Mouse (Mus musculus) forebrain, embryonic 10.5 days (tissue): Measurements from ENCODE around the gene Krt18. TPM values are rescaled to one million over a fixed set of nuclear protein-coding genes. Genes with fewer than 3 reads are reported as not detected.

Source experiments
- DNase-seq: peaks from one replicate; pipeline ENCODE4 v3.0.0-alpha.2; 2017; ENCODE audit warnings: low spot score; ENCODE audit errors: extremely low spot score
- H3K27ac ChIP-seq: fragments of 300-500 bp; sonication (generic); 2 replicates; pipeline ENCODE4 v1.5.1; 2016; ENCODE audit warnings: mild to moderate bottlenecking
- H3K27me3 ChIP-seq: fragments of 300-500 bp; sonication (generic); 2 replicates; pipeline ENCODE4 v1.6.1; 2016; ENCODE audit warnings: mild to moderate bottlenecking; ENCODE audit not compliant: poor library complexity, severe bottlenecking
- H3K36me3 ChIP-seq: fragments of 300-500 bp; sonication (generic); replicated peaks from 2 replicates; pipeline ENCODE4 v1.6.1; 2016; ENCODE audit warnings: mild to moderate bottlenecking, moderate library complexity
- H3K4me1 ChIP-seq: fragments of 300-500 bp; sonication (generic); 2 replicates; pipeline ENCODE4 v1.6.1; 2016
- H3K4me3 ChIP-seq: fragments of 300-500 bp; sonication (generic); 2 replicates; pipeline ENCODE4 v1.5.1; 2016; ENCODE audit warnings: mild to moderate bottlenecking, moderate library complexity
- H3K9me3 ChIP-seq: fragments of 300-500 bp; sonication (generic); 2 replicates; pipeline ENCODE4 v1.6.1; 2016; ENCODE audit warnings: mild to moderate bottlenecking, moderate library complexity
- WGBS: fragments of 180-500 bp; shearing (Covaris S2); methylation state at CpG from one replicate; pipeline ENCODE4 v1.1.7; 2016; 5-methylcytosine and 5-hydroxymethylcytosine counted together
- polyA plus RNA-seq: library from polyadenylated mRNA; unstranded; fragments of >200 nt; fragmentation: Nextera tagmentation; extraction: Ambion mirVana; gene quantifications from 2 replicates; pipeline ENCODE4 v1.2.1, GENCODE M21; 2016

Gene Krt18
- polyA plus RNA-seq, 1 experiment from 2014 or later: 34.4 TPM

- H3K4me1 ChIP-seq: peaks cover 33% of the 10 kb centered on the region
- WGBS: 88% methylated on average over 11 of the region's 11 CpGs
- no peak for DNase-seq
- H3K36me3 ChIP-seq: no peaks in the 10 kb centered on the region
- H3K27ac ChIP-seq: no peak overlapping the region
- H3K4me3 ChIP-seq: no peak overlapping the region
- H3K27me3 ChIP-seq: peaks cover 65% of the 10 kb centered on the region
- peaks cover 7% of the 10 kb centered on the region; the same call in 1 of the 2 replicates for H3K9me3 ChIP-seq
These were observed 28.2 kb upstream of the Krt18 start for GRCm38 (mm10) chr15:101999676-102000335.

GRCm38 (mm10) chr15:102002646-102003488, 25.1 kb upstream of the Krt18 start:
- peak overlapping the region; percentile 82 for H3K27ac ChIP-seq
- peaks cover 92% of the 10 kb centered on the region for H3K27me3 ChIP-seq
- DNase-seq: peak; percentile 78
- no peaks in the 10 kb centered on the region for H3K36me3 ChIP-seq
- H3K4me1 ChIP-seq: peaks cover 50% of the 10 kb centered on the region
- peak overlapping the region; percentile 53 for H3K4me3 ChIP-seq
- 2% methylated on average over 34 of the region's 34 CpGs for WGBS
- H3K9me3 ChIP-seq: no peaks in the 10 kb centered on the region

GRCm38 (mm10) chr15:102003516-102003915, 24.5 kb upstream of the Krt18 start:
- Histone ChIP-seq H3K27me3 (peaks cover 92% of the 10 kb centered on the region), H3K9me3 (no peaks in the 10 kb centered on the region), H3K4me3 (peak overlapping the region; percentile 53), H3K36me3 (no peaks in the 10 kb centered on the region), H3K4me1 (peaks cover 52% of the 10 kb centered on the region), H3K27ac (peak overlapping the region; percentile 82)
- 8% methylated on average over 12 of the region's 12 CpGs for WGBS
- no peak for DNase-seq

GRCm38 (mm10) chr15:102004189-102004588, 23.8 kb upstream of the Krt18 start, which contains the start of gene Krt8:
Krt8 (minus strand) TSS chr15:102004482.
- H3K27ac ChIP-seq: peak within 1 kb of the TSS; percentile 82
- WGBS: 9% methylated on average over 11 of the region's 11 CpGs
- no peak for DNase-seq
- H3K4me1 ChIP-seq: peaks cover 52% of the 10 kb centered on the region
- no peaks in the 10 kb centered on the region for H3K9me3 ChIP-seq
- peak within 1 kb of the TSS; percentile 53 for H3K4me3 ChIP-seq
- H3K27me3 ChIP-seq: peaks cover 91% of the 10 kb centered on the region
- no peaks in the 10 kb centered on the region for H3K36me3 ChIP-seq

- no peaks in the 10 kb centered on the region for H3K9me3 ChIP-seq
- no peak for DNase-seq
- peaks cover 87% of the 10 kb centered on the region for H3K27me3 ChIP-seq
- 50% methylated on average over 4 of the region's 4 CpGs for WGBS
- H3K27ac ChIP-seq: no peak overlapping the region
- H3K4me3 ChIP-seq: no peak overlapping the region
- peaks cover 52% of the 10 kb centered on the region for H3K4me1 ChIP-seq
- H3K36me3 ChIP-seq: no peaks in the 10 kb centered on the region
These were observed 22.7 kb upstream of the Krt18 start for GRCm38 (mm10) chr15:102005290-102005689.

- Histone ChIP-seq H3K36me3 (no peaks in the 10 kb centered on the region), H3K27ac (0 out of 2 replicates have a peak overlapping the region, but pooled peaks have one; percentile 12), H3K4me1 (peaks cover 52% of the 10 kb centered on the region), H3K9me3 (no peaks in the 10 kb centered on the region), H3K4me3 (no peak overlapping the region), H3K27me3 (peaks cover 77% of the 10 kb centered on the region)
- DNase-seq: no peak
- 30% methylated on average over 11 of the region's 11 CpGs for WGBS
These were observed 21.7 kb upstream of the Krt18 start for GRCm38 (mm10) chr15:102006317-102006716.

GRCm38 (mm10) chr15:102007097-102008069, 20.6 kb upstream of the Krt18 start:
- Histone ChIP-seq H3K9me3 (no peaks in the 10 kb centered on the region), H3K27me3 (peaks cover 66% of the 10 kb centered on the region), H3K27ac (peak overlapping the region; percentile 12; the same call in 1 of the 2 replicates), H3K4me3 (no peak overlapping the region), H3K4me1 (peaks cover 45% of the 10 kb centered on the region), H3K36me3 (no peaks in the 10 kb centered on the region)
- DNase-seq: no peak
- WGBS: 44% methylated on average over 12 of the region's 12 CpGs

GRCm38 (mm10) chr15:102010569-102011245, 17.3 kb upstream of the Krt18 start:
- peaks cover 35% of the 10 kb centered on the region for H3K4me1 ChIP-seq
- no peaks in the 10 kb centered on the region for H3K9me3 ChIP-seq
- H3K36me3 ChIP-seq: no peaks in the 10 kb centered on the region
- WGBS: 82% methylated on average over 3 of the region's 3 CpGs
- no peak overlapping the region for H3K4me3 ChIP-seq
- no peak overlapping the region for H3K27ac ChIP-seq
- no peak for DNase-seq
- peaks cover 33% of the 10 kb centered on the region for H3K27me3 ChIP-seq

GRCm38 (mm10) chr15:102012260-102012765, 15.7 kb upstream of the Krt18 start:
- Histone ChIP-seq H3K36me3 (no peaks in the 10 kb centered on the region), H3K4me3 (no peak overlapping the region), H3K4me1 (peaks cover 39% of the 10 kb centered on the region), H3K27ac (no peak overlapping the region), H3K27me3 (peaks cover 17% of the 10 kb centered on the region), H3K9me3 (no peaks in the 10 kb centered on the region)
- 62% methylated on average over 4 of the region's 4 CpGs for WGBS
- no peak for DNase-seq

- Histone ChIP-seq H3K4me1 (peaks cover 41% of the 10 kb centered on the region), H3K9me3 (no peaks in the 10 kb centered on the region), H3K27me3 (peaks cover 4% of the 10 kb centered on the region), H3K4me3 (no peak overlapping the region), H3K36me3 (no peaks in the 10 kb centered on the region), H3K27ac (peak overlapping the region; percentile 56; the same call in 1 of the 2 replicates)
- WGBS: 41% methylated on average over 3 of the region's 3 CpGs
- DNase-seq: no peak
These were observed 14.3 kb upstream of the Krt18 start for GRCm38 (mm10) chr15:102013651-102014050.

- Histone ChIP-seq H3K27ac (no peak overlapping the region), H3K9me3 (no peaks in the 10 kb centered on the region), H3K4me3 (no peak overlapping the region), H3K36me3 (no peaks in the 10 kb centered on the region), H3K27me3 (no peaks in the 10 kb centered on the region; the same call in 1 of the 2 replicates), H3K4me1 (peaks cover 41% of the 10 kb centered on the region)
- no peak for DNase-seq
- WGBS: 56% methylated on average over 3 of the region's 4 CpGs
These were observed 13.1 kb upstream of the Krt18 start for GRCm38 (mm10) chr15:102014848-102015247.
